Mouse (Mus musculus) liver, embryonic 13.5 days (tissue): ENCODE data around the gene Sult3a1. TPM values are rescaled to one million over a fixed set of nuclear protein-coding genes. Genes with fewer than 3 reads are reported as not detected.

Source experiments
- ATAC-seq: fragments of 200-750 bp; cut with Nextera tagmentation; 2 replicates; pipeline ENCODE4 v1.8.0; 2017; ENCODE audit warnings: low read depth, mild to moderate bottlenecking, moderate number of reproducible peaks, moderate library complexity
- DNase-seq: peaks from one replicate; pipeline ENCODE4 v3.0.0; 2022
- H3K27ac ChIP-seq: fragments of 300-500 bp; sonication (generic); 2 replicates; pipeline ENCODE4 v1.5.1; 2015; ENCODE audit warnings: moderate library complexity, mild to moderate bottlenecking, inconsistent platforms
- H3K27me3 ChIP-seq: fragments of 300-500 bp; sonication (generic); 2 replicates; pipeline ENCODE4 v1.6.1; 2015; ENCODE audit warnings: mild to moderate bottlenecking, inconsistent platforms
- H3K36me3 ChIP-seq: fragments of 300-500 bp; sonication (generic); 2 replicates; pipeline ENCODE4 v1.6.1; 2015; ENCODE audit warnings: mild to moderate bottlenecking, inconsistent platforms
- H3K4me1 ChIP-seq: fragments of 300-500 bp; sonication (generic); replicated peaks from 2 replicates; pipeline ENCODE4 v1.6.1; 2015; ENCODE audit warnings: inconsistent platforms
- H3K4me2 ChIP-seq: fragments of 300-500 bp; sonication (generic); 2 replicates; pipeline ENCODE4 v1.6.1; 2015; ENCODE audit warnings: inconsistent platforms, mild to moderate bottlenecking, moderate library complexity
- H3K4me3 ChIP-seq: fragments of 300-500 bp; sonication (generic); replicated peaks from 2 replicates; pipeline ENCODE4 v1.5.1; 2015; ENCODE audit warnings: mild to moderate bottlenecking, inconsistent platforms
- H3K9ac ChIP-seq: fragments of 300-500 bp; sonication (generic); 2 replicates; pipeline ENCODE4 v1.6.1; 2015; ENCODE audit warnings: mild to moderate bottlenecking, inconsistent platforms
- H3K9me3 ChIP-seq: fragments of 300-500 bp; sonication (generic); replicated peaks from 2 replicates; pipeline ENCODE4 v1.6.1; 2016; ENCODE audit warnings: inconsistent platforms
- WGBS: fragments of 180-500 bp; shearing (Covaris S2); methylation state at CpG from one replicate; pipeline ENCODE4 v1.1.7; 2015; ENCODE audit not compliant: insufficient replicate concordance; 5-methylcytosine and 5-hydroxymethylcytosine counted together
- polyA plus RNA-seq: library from polyadenylated mRNA; unstranded; fragments of >200 nt; fragmentation: Nextera tagmentation; extraction: Ambion mirVana; gene quantifications from 2 replicates; pipeline ENCODE4 v1.2.1, GENCODE M21; 2015

Gene Sult3a1
- polyA plus RNA-seq, 1 experiment from 2014 or later = not detected

- Histone ChIP-seq H3K4me2 (peak overlapping the region; percentile 54), H3K4me1 (no peaks in the 10 kb centered on the region), H3K27me3 (no peaks in the 10 kb centered on the region), H3K9ac (no peak overlapping the region), H3K4me3 (peak overlapping the region; percentile 27), H3K36me3 (no peaks in the 10 kb centered on the region), H3K9me3 (no peaks in the 10 kb centered on the region), H3K27ac (no peak overlapping the region)
- DNase-seq = no peak
- WGBS = 13% methylated on average over 6 of the region's 6 CpGs
- no peak for ATAC-seq
Measured at GRCm38 (mm10) chr10:33905489-33905888, 48.0 kb downstream of the Sult3a1 start.

Other genes with a start within 250 kb of the Sult3a1 start
- gene Clvs2, start 233.0 kb upstream of the Sult3a1 start, polyA plus RNA-seq = not detected in 2 replicates
- gene Sult3a2, start 71.0 kb upstream of the Sult3a1 start, polyA plus RNA-seq = not detected in 2 replicates
- not detected in 2 replicates for gene Rsph4a, start 47.4 kb downstream of the Sult3a1 start, polyA plus RNA-seq
- gene Zup1, start 93.5 kb downstream of the Sult3a1 start, polyA plus RNA-seq = 7.8 and 9.3 TPM in 2 replicates
- 72.8 and 84.5 TPM in 2 replicates for gene Rwdd1, start 161.9 kb downstream of the Sult3a1 start, polyA plus RNA-seq
- not detected in 2 replicates for gene Trappc3l, start 179.9 kb downstream of the Sult3a1 start, polyA plus RNA-seq
- not detected in 2 replicates for gene Calhm4, start 186.6 kb downstream of the Sult3a1 start, polyA plus RNA-seq
- gene Calhm5, start 238.8 kb downstream of the Sult3a1 start, polyA plus RNA-seq = 0.02 and 0.05 TPM in 2 replicates